Mouse (Mus musculus): ENCODE results near the gene BC051142. TPM values are rescaled to one million over a fixed set of nuclear protein-coding genes. Genes with fewer than 3 reads are reported as not detected.
"Not testable (repeated sequence)": the region's sequence is repeated elsewhere in the genome, so short reads cannot be mapped to it uniquely, and the experiment has no call there.

The BC051142 gene
- total RNA-seq, 2 experiments from 2014 or later: 4.1 to 7.2 TPM

GRCm38 (mm10) chr17:34496539-34496938, 97.9 kb downstream of the BC051142 start:
- no peak for DNase-seq (ENCODE audit: low spot score in 2 of 2)
- no peak overlapping the region for H3K4me3 ChIP-seq
- TF ChIP-seq CTCF (conservative IDR thresholded peaks at IDR 0.05): no peak
- H3K27ac ChIP-seq: no peak overlapping the region

GRCm38 (mm10) chr17:34497319-34497718, 98.7 kb downstream of the BC051142 start:
- not testable (repeated sequence) for H3K27ac ChIP-seq; DNase-seq (ENCODE audit: low spot score in 2 of 2); H3K4me3 ChIP-seq

- H3K27ac ChIP-seq; H3K4me3 ChIP-seq; DNase-seq (ENCODE audit: low spot score in 2 of 2): not testable (repeated sequence)
These were observed 99.1 kb downstream of the BC051142 start for GRCm38 (mm10) chr17:34497726-34498125.

GRCm38 (mm10) chr17:34507591-34507990, 109.0 kb downstream of the BC051142 start:
- DNase-seq (ENCODE audit: low spot score in 2 of 2): no peak
- H3K27ac ChIP-seq: no peak overlapping the region
- no peak overlapping the region for H3K4me3 ChIP-seq
- TF ChIP-seq CTCF (conservative IDR thresholded peaks at IDR 0.05): no peak

Other genes starting within 250 kb of the BC051142 start
- 1 to 10 TPM; 1.8 to 2.5 TPM for gene H2-DMb1, start 245.7 kb upstream of the BC051142 start, total RNA-seq (2021)
- 1 to 10 TPM; 3.3 to 3.4 TPM for gene Tap1, start 211.3 kb upstream of the BC051142 start, total RNA-seq (2021)
- gene Psmb9, start 211.1 kb upstream of the BC051142 start, total RNA-seq (2021): 1 to 10 TPM; 2.1 to 3.6 TPM
- 1 to 10 TPM; 2.7 TPM for gene Psmb8, start 201.1 kb upstream of the BC051142 start, total RNA-seq (2021)
- gene Tap2, start 195.3 kb upstream of the BC051142 start, total RNA-seq (2021): 1 to 10 TPM; 7.8 to 9.3 TPM
- gene H2-Ob, start 159.9 kb upstream of the BC051142 start, total RNA-seq (2021): under 1 TPM in 1 of 2 experiments, not detected in 1; 0.17 TPM
- 1 to 10 TPM; 1.7 to 1.8 TPM for gene H2-Ab1, start 141.1 kb upstream of the BC051142 start, total RNA-seq (2021)
- gene H2-Aa, start 111.0 kb upstream of the BC051142 start, total RNA-seq (2021): 1 to 10 TPM in 1 of 2 experiments, under 1 TPM in 1; 0.66 to 1.2 TPM
- 1 to 10 TPM; 1.0 to 1.3 TPM for gene H2-Eb1, start 93.0 kb upstream of the BC051142 start, total RNA-seq (2021)
- not detected for gene H2-Eb2, start 73.2 kb upstream of the BC051142 start, total RNA-seq (2021)
- under 1 TPM; 0.51 to 0.76 TPM for gene Btnl2, start 44.0 kb upstream of the BC051142 start, total RNA-seq (2021)
- gene Btnl1, start 21.7 kb upstream of the BC051142 start, total RNA-seq (2021): not detected
- gene Btnl4, start 78.5 kb downstream of the BC051142 start, total RNA-seq (2021): not detected
- not detected for gene Btnl6, start 118.5 kb downstream of the BC051142 start, total RNA-seq (2021)
- 10 to 100 TPM; 11.0 to 15.9 TPM for gene Notch4, start 165.4 kb downstream of the BC051142 start, total RNA-seq (2021)
- 1 to 10 TPM; 2.4 to 2.5 TPM for gene Gpsm3, start 191.0 kb downstream of the BC051142 start, total RNA-seq (2021)
- 10 to 100 TPM; 66.9 to 69.5 TPM for gene Pbx2, start 192.4 kb downstream of the BC051142 start, total RNA-seq (2021)
- gene Ager, start 199.0 kb downstream of the BC051142 start, total RNA-seq (2021): under 1 TPM; 0.79 to 0.83 TPM
- gene Rnf5, start 204.9 kb downstream of the BC051142 start, total RNA-seq (2021): 10 to 100 TPM; 72.1 to 80.3 TPM
- 100 to 1,000 TPM; 153 to 160 TPM for gene Agpat1, start 205.4 kb downstream of the BC051142 start, total RNA-seq (2021)
- 1 to 10 TPM; 1.7 to 2.4 TPM for gene Egfl8, start 217.2 kb downstream of the BC051142 start, total RNA-seq (2021)
- 10 to 100 TPM; 46.8 to 55.8 TPM for gene Ppt2, start 229.7 kb downstream of the BC051142 start, total RNA-seq (2021)
- 100 to 1,000 TPM; 276 to 305 TPM for gene Prrt1, start 230.7 kb downstream of the BC051142 start, total RNA-seq (2021)
- gene Fkbpl, start 245.9 kb downstream of the BC051142 start, total RNA-seq (2021): 10 to 100 TPM; 16.2 to 18.8 TPM
- gene Atf6b, start 248.3 kb downstream of the BC051142 start, total RNA-seq (2021): 10 to 100 TPM; 92.0 to 93.2 TPM

Measured in layer of hippocampus, adult 2 months (tissue).